Mouse (Mus musculus): Measurements from ENCODE around the gene Eif4e3. TPM values are rescaled to one million over a fixed set of nuclear protein-coding genes. Genes with fewer than 3 reads are reported as not detected.

The Eif4e3 gene
- 10.8 and 15.2 TPM in 2 replicates for polyA plus RNA-seq (2012; rRNA removed)

DNA sequence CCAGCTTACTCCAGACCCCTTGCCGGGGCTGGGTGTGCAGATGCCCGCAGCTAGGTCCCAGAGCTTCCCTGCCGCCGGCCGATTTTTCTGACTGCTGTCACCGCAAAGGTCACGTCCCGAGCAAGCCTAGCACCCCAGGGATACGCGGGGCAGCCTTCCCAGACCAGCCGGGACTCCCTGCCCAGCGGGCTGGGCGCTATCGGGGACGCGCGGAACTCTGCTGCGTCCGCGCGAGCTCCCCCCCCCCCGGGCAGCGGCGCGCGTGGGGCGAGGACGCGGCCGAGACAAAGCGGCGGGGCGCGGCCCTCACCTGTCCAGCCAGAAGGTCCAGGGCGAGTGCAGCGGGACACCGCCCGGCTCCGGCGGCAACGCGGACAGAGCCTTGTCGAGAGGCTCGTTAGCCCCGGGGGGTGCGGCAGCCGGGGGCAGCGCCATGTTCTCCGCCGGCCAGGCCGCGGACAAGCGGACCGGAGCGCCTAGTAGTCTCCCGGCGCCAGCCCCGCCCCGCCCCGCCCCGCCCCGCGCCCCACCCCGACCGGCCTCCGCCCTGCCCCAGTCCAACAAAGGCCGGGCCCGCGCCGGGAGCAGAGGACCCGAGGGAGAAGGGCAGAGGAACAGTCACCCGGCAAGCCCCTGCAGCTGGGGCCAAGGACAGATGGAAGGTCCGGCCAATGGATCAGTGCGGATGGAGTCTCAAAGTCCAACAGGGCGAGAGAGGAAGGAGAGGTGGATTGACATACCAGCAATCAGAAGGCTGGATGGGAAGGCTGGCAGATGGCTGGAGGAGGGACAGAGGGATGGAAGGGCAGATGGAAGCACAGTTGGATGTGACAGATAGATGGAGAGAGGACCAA, at the start of gene Eif4e3, which contains the start of gene Gm20696:
Gene Eif4e3 (minus strand): TSS at position 454 of the 854 bp plus-strand sequence.
Gene Gm20696 (minus strand): TSS at position 480 of the 854 bp plus-strand sequence.
- TF ChIP-seq POLR2A (IDR thresholded peaks at IDR 0.05; ENCODE audit: borderline replicate concordance, extremely low read depth, low read depth, low read length) (peak; percentile 36; the same call in 1 of the 2 replicates), CTCF (IDR thresholded peaks at IDR 0.05; ENCODE audit: insufficient read depth, low read length) (no peak)
- under 1% methylated on average over 62 of the region's 75 CpGs for WGBS
- DNase-seq, result peak; percentile 64
- H3K4me3 ChIP-seq (replicated peaks; ENCODE audit: extremely low read depth, low read depth, low read length), result peak within 1 kb of the TSS; percentile 78
- H3K4me1 ChIP-seq (ENCODE audit: control insufficient read depth, insufficient read depth, low read length), result peaks cover 3% of the 10 kb centered on the region

DNA sequence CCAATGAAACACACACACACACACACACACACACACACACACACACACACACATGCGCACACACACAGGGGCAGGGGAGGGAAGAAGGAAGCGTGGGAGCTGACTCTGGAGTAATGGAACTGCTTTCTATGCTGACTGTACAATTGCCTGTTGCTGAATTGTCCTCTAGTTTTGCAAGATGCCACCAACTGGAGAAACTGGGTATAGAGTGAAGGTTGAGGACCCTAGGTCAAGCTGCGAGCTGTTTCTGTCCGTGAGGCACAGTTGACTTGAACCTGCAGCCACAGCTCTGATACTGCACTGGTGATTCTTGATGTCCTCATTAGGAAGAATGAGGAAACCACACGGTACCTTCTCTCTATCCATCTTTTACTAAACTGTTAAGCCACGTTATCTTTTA, 49.3 kb upstream of the Eif4e3 start:
- Histone ChIP-seq H3K4me1 (ENCODE audit: control insufficient read depth, insufficient read depth, low read length) (no peaks in the 10 kb centered on the region), H3K4me3 (replicated peaks; ENCODE audit: extremely low read depth, low read depth, low read length) (no peak overlapping the region)
- TF ChIP-seq CTCF (IDR thresholded peaks at IDR 0.05; ENCODE audit: insufficient read depth, low read length) (no peak), POLR2A (IDR thresholded peaks at IDR 0.05; ENCODE audit: borderline replicate concordance, extremely low read depth, low read depth, low read length) (no peak)
- WGBS, result 53% methylated on average over 6 of the region's 6 CpGs
- DNase-seq, result no peak

DNA sequence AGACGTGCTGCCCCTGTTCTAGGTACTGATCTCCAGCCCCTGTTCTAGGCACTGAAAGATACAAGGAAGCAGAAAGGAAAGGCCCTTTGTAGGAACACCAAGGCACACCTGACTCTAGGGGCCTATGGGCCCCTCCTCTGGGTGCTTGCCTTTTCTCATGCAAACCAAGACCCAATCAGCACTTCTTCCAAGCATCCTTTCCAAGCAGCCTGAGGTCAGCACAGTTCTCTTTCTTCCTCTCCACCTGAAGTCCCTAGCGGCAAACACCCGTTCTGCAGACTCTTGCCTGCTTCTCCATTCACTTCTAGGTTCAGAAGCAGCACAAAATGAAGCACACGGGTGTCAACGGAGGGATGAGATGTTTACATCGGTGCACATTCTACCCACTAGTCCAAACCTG, 48.6 kb upstream of the Eif4e3 start:
- TF ChIP-seq POLR2A (IDR thresholded peaks at IDR 0.05; ENCODE audit: borderline replicate concordance, extremely low read depth, low read depth, low read length) (no peak), CTCF (IDR thresholded peaks at IDR 0.05; ENCODE audit: insufficient read depth, low read length) (no peak)
- no peak for DNase-seq
- 79% methylated on average over 6 of the region's 6 CpGs for WGBS
- H3K4me3 ChIP-seq (replicated peaks; ENCODE audit: extremely low read depth, low read depth, low read length), result no peak overlapping the region
- no peaks in the 10 kb centered on the region for H3K4me1 ChIP-seq (ENCODE audit: control insufficient read depth, insufficient read depth, low read length)

DNA sequence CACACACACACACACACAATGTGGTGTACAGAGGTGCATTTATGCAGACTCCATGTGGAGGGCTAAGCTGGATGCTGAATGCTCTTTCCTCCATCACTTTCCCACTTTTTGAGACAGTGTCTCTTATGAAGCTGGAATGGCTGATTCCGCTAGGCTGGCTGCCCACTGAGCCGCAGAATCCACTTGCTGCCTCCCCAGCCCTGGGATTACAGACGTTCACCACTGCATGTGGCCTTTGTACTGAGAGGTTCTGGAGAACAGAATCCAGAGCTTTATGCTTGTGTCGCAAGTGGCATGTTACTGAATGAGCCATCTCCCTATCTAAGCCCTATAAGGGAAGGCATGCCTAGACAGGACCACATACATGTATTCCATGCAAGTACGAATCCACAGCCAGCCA, 46.7 kb upstream of the Eif4e3 start:
- no peak for DNase-seq
- no peak overlapping the region for H3K4me3 ChIP-seq (replicated peaks; ENCODE audit: extremely low read depth, low read depth, low read length)
- 87% methylated on average over 5 of the region's 5 CpGs for WGBS
- no peak for TF ChIP-seq CTCF (IDR thresholded peaks at IDR 0.05; ENCODE audit: insufficient read depth, low read length)
- H3K4me1 ChIP-seq (ENCODE audit: control insufficient read depth, insufficient read depth, low read length), result no peaks in the 10 kb centered on the region

DNA sequence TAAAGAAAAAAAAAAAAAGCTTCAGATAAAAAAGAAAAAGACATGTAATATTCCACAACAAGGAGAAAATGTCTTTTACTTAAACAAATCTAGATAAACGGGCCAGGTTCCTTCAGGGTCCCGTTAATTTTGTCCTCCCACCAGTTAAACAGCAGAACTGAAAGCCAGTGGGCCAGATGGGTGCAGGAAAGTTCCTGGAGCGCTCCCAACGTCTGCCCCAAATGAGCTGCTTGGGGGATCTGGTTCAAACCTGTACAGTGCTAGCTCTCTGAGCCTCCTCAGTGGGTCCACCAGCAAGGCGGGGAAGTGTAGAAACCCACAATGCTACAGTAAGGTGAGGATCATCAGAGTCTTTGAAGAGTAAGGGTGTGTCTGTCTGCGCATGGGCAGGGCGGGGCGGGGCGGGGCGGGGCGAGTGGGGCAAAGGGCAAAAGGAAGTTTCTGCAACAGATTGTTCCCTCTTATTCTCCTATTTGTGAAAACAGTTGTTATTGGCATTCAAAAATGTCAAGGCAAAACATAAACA, 45.1 kb upstream of the Eif4e3 start:
- H3K4me3 ChIP-seq (replicated peaks; ENCODE audit: extremely low read depth, low read depth, low read length), result no peak overlapping the region
- 62% methylated on average over 11 of the region's 11 CpGs for WGBS
- DNase-seq, result no peak
- no peak for TF ChIP-seq CTCF (IDR thresholded peaks at IDR 0.05; ENCODE audit: insufficient read depth, low read length)
- no peak for TF ChIP-seq POLR2A (IDR thresholded peaks at IDR 0.05; ENCODE audit: borderline replicate concordance, extremely low read depth, low read depth, low read length)
- H3K4me1 ChIP-seq (ENCODE audit: control insufficient read depth, insufficient read depth, low read length), result no peaks in the 10 kb centered on the region

DNA sequence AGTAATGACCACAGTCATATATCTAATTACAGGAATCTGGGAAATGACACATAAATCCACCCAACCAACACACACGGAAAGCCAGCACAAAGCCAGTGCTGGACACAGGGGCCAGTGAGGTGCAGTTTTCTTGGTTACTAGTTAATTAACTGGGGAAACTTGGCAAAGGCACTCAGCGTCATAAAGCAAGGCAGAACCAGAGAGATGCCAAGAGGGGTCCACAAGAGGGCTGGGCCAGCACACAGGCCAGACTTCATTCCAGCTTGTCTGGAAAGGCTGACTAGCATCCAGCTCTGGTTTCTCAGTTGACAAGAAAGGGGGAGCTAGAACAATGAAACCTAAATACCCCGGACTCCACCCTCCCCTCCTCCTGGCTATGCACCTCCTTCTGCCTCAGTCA, 33.9 kb upstream of the Eif4e3 start:
- 75% methylated on average over 3 of the region's 3 CpGs for WGBS
- DNase-seq, result no peak
- TF ChIP-seq POLR2A (IDR thresholded peaks at IDR 0.05; ENCODE audit: borderline replicate concordance, extremely low read depth, low read depth, low read length) (no peak), CTCF (IDR thresholded peaks at IDR 0.05; ENCODE audit: insufficient read depth, low read length) (no peak)
- no peak overlapping the region for H3K4me3 ChIP-seq (replicated peaks; ENCODE audit: extremely low read depth, low read depth, low read length)
- no peaks in the 10 kb centered on the region for H3K4me1 ChIP-seq (ENCODE audit: control insufficient read depth, insufficient read depth, low read length)

DNA sequence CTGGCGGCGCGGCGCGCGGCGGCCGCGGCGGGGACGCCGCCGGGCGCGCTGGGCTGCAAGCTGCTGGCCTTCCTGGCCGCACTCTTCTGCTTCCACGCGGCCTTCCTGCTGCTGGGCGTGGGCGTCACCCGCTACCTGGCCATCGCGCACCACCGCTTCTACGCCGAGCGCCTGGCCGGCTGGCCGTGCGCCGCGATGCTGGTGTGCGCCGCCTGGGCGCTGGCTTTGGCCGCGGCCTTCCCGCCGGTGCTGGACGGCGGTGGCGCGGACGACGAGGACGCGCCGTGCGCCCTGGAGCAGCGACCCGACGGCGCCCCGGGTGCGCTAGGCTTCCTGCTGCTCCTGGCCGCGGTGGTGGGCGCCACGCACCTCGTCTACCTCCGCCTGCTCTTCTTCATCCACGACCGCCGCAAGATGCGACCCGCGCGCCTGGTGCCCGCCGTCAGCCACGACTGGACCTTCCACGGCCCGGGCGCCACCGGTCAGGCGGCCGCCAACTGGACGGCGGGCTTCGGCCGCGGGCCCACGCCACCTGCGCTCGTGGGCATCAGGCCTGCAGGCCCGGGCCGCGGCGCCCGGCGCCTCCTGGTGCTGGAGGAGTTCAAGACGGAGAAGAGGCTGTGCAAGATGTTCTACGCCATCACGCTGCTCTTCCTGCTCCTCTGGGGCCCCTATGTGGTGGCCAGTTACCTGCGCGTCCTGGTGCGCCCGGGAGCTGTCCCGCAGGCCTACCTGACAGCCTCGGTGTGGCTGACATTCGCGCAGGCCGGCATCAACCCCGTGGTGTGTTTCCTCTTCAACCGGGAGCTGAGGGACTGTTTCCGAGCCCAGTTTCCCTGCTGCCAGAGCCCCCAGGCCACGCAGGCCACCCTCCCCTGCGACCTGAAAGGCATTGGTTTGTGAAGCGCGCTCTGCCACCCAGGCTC, 26.6 kb upstream of the Eif4e3 start:
- TF ChIP-seq POLR2A (IDR thresholded peaks at IDR 0.05; ENCODE audit: borderline replicate concordance, extremely low read depth, low read depth, low read length) (no peak), CTCF (IDR thresholded peaks at IDR 0.05; ENCODE audit: insufficient read depth, low read length) (no peak)
- 3% methylated on average over 110 of the region's 110 CpGs for WGBS
- H3K4me1 ChIP-seq (ENCODE audit: control insufficient read depth, insufficient read depth, low read length), result no peaks in the 10 kb centered on the region
- no peak for DNase-seq
- peak overlapping the region; percentile 50 for H3K4me3 ChIP-seq (replicated peaks; ENCODE audit: extremely low read depth, low read depth, low read length)

DNA sequence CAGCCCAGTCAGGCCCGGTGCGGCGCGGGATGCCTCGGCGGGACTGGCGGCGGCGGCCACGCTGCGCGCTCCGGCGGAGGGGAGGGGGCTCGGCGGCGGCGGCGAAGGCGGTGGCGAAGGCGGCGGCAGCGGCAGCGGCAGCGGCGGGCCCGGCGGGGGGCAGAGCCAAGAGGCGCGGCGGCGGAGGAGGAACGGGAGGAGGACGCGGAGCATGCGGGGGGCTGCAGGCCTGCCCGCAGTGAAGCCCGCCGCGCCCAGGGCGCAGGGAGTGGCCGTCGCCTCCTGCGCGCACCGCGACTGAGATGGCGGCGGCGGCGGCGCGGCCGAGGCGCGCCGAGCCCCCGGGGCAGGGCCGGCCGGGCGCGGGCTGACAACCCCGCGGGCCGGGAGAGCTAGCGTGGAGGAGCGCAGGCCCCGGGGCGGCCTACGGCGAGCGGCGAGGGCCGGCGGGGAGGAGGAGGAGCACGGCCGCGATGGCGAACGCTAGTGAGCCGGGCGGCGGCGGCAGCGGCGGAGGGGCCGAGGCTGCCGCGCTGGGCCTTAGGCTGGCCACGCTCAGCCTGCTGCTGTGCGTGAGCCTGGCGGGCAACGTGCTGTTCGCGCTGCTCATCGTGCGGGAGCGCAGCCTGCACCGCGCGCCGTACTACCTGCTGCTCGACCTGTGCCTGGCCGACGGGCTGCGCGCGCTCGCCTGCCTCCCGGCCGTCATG, 25.8 kb upstream of the Eif4e3 start, which contains the start of gene Gpr27:
Gene Gpr27 (plus strand): TSS at position 474 of the 710 bp plus-strand sequence.
- DNase-seq, result no peak
- Histone ChIP-seq H3K4me3 (replicated peaks; ENCODE audit: extremely low read depth, low read depth, low read length) (peak within 1 kb of the TSS; percentile 78), H3K4me1 (ENCODE audit: control insufficient read depth, insufficient read depth, low read length) (no peaks in the 10 kb centered on the region)
- no peak for TF ChIP-seq POLR2A (IDR thresholded peaks at IDR 0.05; ENCODE audit: borderline replicate concordance, extremely low read depth, low read depth, low read length)
- no peak for TF ChIP-seq CTCF (IDR thresholded peaks at IDR 0.05; ENCODE audit: insufficient read depth, low read length)
- under 1% methylated on average over 100 of the region's 112 CpGs for WGBS
